Mouse (Mus musculus) forebrain, postnatal 0 days (tissue): ENCODE data around the gene Gne. TPM values are rescaled to one million over a fixed set of nuclear protein-coding genes. Genes with fewer than 3 reads are reported as not detected.

ENCODE experiments used
- ATAC-seq: fragments of 200-750 bp; cut with Nextera tagmentation; 2 replicates; pipeline ENCODE4 v1.8.0; 2017; ENCODE audit warnings: mild to moderate bottlenecking, moderate library complexity
- DNase-seq: peaks from one replicate; pipeline ENCODE4 v3.0.0-alpha.2; 2015
- H3K27ac ChIP-seq: fragments of 300-500 bp; sonication (generic); 2 replicates; pipeline ENCODE4 v1.5.1; 2014; ENCODE audit warnings: low read depth, mild to moderate bottlenecking, antibody characterized with exemption, low read length, moderate library complexity, mixed read lengths
- H3K27me3 ChIP-seq: fragments of 300-500 bp; sonication (generic); 2 replicates; pipeline ENCODE4 v1.6.1; 2014; ENCODE audit warnings: mild to moderate bottlenecking, low read length, mixed read lengths; ENCODE audit not compliant: insufficient read depth
- H3K36me3 ChIP-seq: fragments of 300-500 bp; sonication (generic); 2 replicates; pipeline ENCODE4 v1.6.1; 2014; ENCODE audit warnings: mild to moderate bottlenecking, moderate library complexity; ENCODE audit not compliant: insufficient read depth
- H3K4me1 ChIP-seq: fragments of 300-500 bp; sonication (generic); 2 replicates; pipeline ENCODE4 v1.6.1; 2014; ENCODE audit warnings: antibody characterized with exemption; ENCODE audit not compliant: insufficient read depth
- H3K4me2 ChIP-seq: fragments of 300-500 bp; sonication (generic); 2 replicates; pipeline ENCODE4 v1.6.1; 2014; ENCODE audit warnings: low read depth, mild to moderate bottlenecking, moderate library complexity
- H3K4me3 ChIP-seq: fragments of 300-500 bp; sonication (generic); 2 replicates; pipeline ENCODE4 v1.5.1; 2014; ENCODE audit warnings: low read depth, low read length, mixed read lengths
- H3K9ac ChIP-seq: fragments of 300-500 bp; sonication (generic); 2 replicates; pipeline ENCODE4 v1.6.1; 2014; ENCODE audit warnings: mild to moderate bottlenecking
- H3K9me3 ChIP-seq: fragments of 300-500 bp; sonication (generic); 2 replicates; pipeline ENCODE4 v1.6.1; 2016; ENCODE audit warnings: low read length
- CTCF ChIP-seq: sonication (generic); IDR thresholded peaks from 2 replicates; pipeline ENCODE4 v1.5.1; 2016; ENCODE audit warnings: antibody characterized with exemption, control low read depth, low read depth
- WGBS: fragments of 180-500 bp; shearing (Covaris S2); extraction: QIAGEN DNeasy Blood & Tissue Kit; methylation state at CpG from one replicate; pipeline ENCODE4 v1.1.7; 2014; 5-methylcytosine and 5-hydroxymethylcytosine counted together
- polyA plus RNA-seq: library from polyadenylated mRNA; unstranded; fragments of >200 nt; fragmentation: Nextera tagmentation; extraction: Ambion mirVana; gene quantifications from 2 replicates; pipeline ENCODE4 v1.2.1, GENCODE M21; 2015
- total RNA-seq: library from RNA; depleted of rRNA; stranded (reverse); fragments of >200 nt; gene quantifications from 2 replicates; pipeline ENCODE4 v1.2.3, GENCODE M21; 2014

Gene Gne
- total and polyA plus RNA-seq, 2 experiments from 2014 or later: 25.2 to 36.5 TPM

DNA sequence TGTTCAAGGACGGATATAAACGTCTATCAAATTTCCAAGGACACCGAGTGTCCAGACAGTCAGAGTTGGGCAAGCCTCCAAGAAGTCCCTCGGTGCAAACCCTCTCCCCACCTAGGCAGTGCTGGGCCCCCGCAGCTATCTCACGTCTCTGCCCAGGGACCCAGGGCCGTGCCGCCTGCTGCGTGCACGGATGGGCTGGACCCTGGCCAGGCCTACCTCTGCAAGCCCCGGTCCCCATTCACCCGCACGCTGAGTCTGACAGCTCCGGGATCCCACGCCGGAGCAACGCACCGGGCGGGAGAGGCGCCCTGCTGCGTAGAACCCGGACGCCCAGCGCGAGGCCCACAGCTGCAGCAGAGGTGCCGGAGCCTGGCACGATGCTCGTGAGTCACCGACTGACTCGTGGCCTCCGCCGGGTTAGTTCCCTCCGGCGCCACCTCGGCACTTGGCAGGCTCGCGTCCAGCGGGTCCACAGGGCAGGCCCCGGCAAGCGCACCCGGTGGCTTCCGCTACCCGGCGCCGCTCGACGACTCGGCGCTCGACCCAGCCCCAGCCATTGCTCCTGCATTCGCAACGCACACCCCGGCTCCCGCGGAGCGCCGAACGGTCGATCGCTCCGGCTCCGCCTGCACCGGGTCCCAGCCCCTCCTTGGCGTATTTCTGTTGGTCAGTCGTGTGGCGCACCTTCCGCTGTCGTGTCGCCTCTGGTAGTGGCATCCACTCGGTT is 11.7 kb downstream of the Gne start:
- no peaks in the 10 kb centered on the region; the same call in 1 of the 2 replicates for H3K27me3 ChIP-seq
- H3K36me3 ChIP-seq: no peaks in the 10 kb centered on the region
- H3K9ac ChIP-seq: peak overlapping the region; percentile 84
- no peaks in the 10 kb centered on the region for H3K9me3 ChIP-seq
- H3K27ac ChIP-seq: peak overlapping the region; percentile 86
- peak overlapping the region; percentile 91 for H3K4me3 ChIP-seq
- WGBS: under 1% methylated on average over 70 of the region's 70 CpGs
- DNase-seq (peak; percentile 92), ATAC-seq (peak; percentile 99)
- peak overlapping the region; percentile 73 for H3K4me2 ChIP-seq
- TF ChIP-seq CTCF: no peak
- peaks cover 9% of the 10 kb centered on the region; the same call in 1 of the 2 replicates for H3K4me1 ChIP-seq

DNA sequence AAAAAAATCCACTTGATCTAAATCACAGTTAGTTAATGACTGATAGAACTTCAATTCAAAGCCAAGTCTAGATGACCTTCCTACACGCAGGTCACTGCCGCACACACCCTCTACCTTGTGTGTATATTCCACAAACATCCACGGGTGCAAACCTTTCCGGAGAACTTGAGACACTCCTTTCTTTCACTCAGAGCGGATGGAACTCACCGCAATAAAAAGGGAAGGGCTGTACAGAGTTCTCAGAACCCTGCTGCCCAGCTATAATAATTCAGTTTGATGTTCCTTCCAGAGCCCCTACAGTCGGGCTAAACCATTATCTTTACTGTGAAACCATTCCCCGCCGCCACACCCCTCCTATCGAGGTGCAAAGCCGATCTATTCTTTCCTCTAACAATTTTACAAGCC is 12.2 kb downstream of the Gne start:
- H3K4me3 ChIP-seq: peak overlapping the region; percentile 91
- no peaks in the 10 kb centered on the region for H3K36me3 ChIP-seq
- no peak for TF ChIP-seq CTCF
- H3K27me3 ChIP-seq: no peaks in the 10 kb centered on the region; the same call in 1 of the 2 replicates
- H3K9ac ChIP-seq: peak overlapping the region; percentile 84
- peak overlapping the region; percentile 86 for H3K27ac ChIP-seq
- H3K9me3 ChIP-seq: no peaks in the 10 kb centered on the region
- peak overlapping the region; percentile 73 for H3K4me2 ChIP-seq
- DNase-seq (no peak), ATAC-seq (peak; percentile 18)
- WGBS: 11% methylated on average over 11 of the region's 11 CpGs
- peaks cover 9% of the 10 kb centered on the region; the same call in 1 of the 2 replicates for H3K4me1 ChIP-seq

DNA sequence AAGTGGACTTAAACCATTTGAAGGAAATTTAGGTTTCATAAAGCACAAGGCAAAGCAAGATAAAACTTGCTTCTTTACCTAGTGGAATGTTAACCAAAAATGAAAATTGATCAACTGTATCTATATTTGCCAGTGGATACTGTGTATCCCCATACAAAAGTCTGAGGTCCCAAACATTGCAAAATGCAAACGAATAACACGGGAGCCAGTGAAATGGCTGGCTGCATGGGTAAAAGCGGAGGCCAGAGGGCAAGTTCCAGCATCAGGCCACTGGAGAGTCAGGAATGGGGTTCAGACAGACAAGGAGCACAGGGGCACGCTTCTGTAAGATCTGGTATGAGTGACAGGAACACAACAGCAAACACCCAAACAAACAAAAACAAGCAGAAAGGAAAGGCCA is 13.3 kb downstream of the Gne start:
- peak overlapping the region; percentile 73; the same call in 1 of the 2 replicates for H3K4me2 ChIP-seq
- no peak overlapping the region for H3K9ac ChIP-seq
- H3K36me3 ChIP-seq: no peaks in the 10 kb centered on the region
- WGBS: 74% methylated on average over 4 of the region's 4 CpGs
- peaks cover 9% of the 10 kb centered on the region; the same call in 1 of the 2 replicates for H3K4me1 ChIP-seq
- no peak overlapping the region for H3K27ac ChIP-seq
- H3K27me3 ChIP-seq: no peaks in the 10 kb centered on the region; the same call in 1 of the 2 replicates
- ATAC-seq (no peak), DNase-seq (no peak)
- no peak for TF ChIP-seq CTCF
- no peaks in the 10 kb centered on the region for H3K9me3 ChIP-seq
- no peak overlapping the region for H3K4me3 ChIP-seq

DNA sequence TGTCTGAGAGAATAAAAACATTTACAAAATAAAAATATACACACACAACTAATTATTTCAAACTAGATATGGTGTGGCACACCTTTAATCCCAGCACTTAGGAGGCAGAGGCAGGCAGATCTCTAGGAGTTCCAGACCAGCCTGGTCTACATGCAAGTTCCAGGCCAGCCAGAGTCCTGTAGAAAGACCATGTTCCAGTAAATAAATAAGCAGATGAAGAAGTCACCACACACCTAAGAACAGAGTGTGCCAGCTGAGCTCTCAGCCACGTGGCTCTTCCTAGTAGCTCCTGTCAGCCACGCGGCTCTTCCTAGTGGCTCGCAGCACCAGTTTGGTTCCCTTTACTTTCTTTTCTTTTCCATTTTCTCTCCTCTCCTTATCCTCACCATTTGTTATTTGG is 14.6 kb downstream of the Gne start:
- WGBS: 94% methylated on average over 4 of the region's 4 CpGs
- no peak for TF ChIP-seq CTCF

DNA sequence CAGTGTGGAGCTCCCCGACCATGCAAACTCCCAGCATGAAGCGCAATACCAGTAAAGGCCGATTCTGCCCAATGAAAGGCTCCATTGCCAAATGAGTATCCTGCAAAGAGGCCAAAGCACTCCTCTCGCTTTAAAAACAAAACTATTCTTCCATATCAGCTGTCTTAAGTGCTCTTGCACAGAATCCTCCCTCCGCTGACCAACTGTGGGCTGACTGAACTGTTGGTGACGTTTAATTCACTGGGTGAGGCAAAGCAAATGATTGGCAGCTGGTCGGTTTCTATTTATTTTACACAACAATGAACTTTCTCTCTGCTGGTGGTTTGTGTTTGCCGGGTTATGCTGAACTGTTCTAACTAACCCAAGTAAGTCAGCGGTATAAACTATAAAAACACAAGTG is 15.2 kb downstream of the Gne start:
- Histone ChIP-seq H3K36me3 (no peaks in the 10 kb centered on the region), H3K9ac (no peak overlapping the region), H3K9me3 (no peaks in the 10 kb centered on the region), H3K27me3 (no peaks in the 10 kb centered on the region), H3K4me1 (peaks cover 9% of the 10 kb centered on the region; the same call in 1 of the 2 replicates), H3K27ac (no peak overlapping the region), H3K4me2 (no peak overlapping the region), H3K4me3 (no peak overlapping the region)
- no peak for DNase-seq
- TF ChIP-seq CTCF: no peak
- 36% methylated on average over 9 of the region's 9 CpGs for WGBS
- no peak for ATAC-seq

More for the DNA sequence above, 14.6 kb downstream of the Gne start:
- H3K27me3 ChIP-seq: no peaks in the 10 kb centered on the region
- no peak overlapping the region for H3K9ac ChIP-seq
- peaks cover 9% of the 10 kb centered on the region; the same call in 1 of the 2 replicates for H3K4me1 ChIP-seq
- no peaks in the 10 kb centered on the region for H3K36me3 ChIP-seq
- H3K27ac ChIP-seq: no peak overlapping the region
- H3K4me2 ChIP-seq: no peak overlapping the region
- H3K9me3 ChIP-seq: no peaks in the 10 kb centered on the region
- no peak for DNase-seq
- no peak overlapping the region for H3K4me3 ChIP-seq
- ATAC-seq: no peak

DNA sequence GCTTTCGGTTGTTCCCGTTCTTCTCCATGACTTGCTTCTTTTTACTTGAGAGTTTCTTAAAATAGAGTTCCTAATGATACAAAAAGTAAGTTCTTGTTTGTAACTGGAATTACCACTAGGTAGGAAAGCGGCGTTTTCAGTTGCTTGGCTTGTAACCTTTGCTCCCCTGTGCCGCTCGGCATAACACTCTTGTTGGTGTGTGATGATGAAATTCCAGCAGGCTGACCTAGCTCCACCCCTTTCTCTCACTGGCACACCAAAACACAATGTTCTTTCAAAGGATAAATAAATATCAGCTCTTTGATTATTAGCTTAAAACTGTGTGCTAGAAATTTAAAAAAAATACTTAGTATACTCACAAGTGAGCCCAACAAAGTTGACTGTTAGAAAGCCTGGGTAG is 17.1 kb downstream of the Gne start:
- H3K4me1 ChIP-seq: peaks cover 9% of the 10 kb centered on the region; the same call in 1 of the 2 replicates
- DNase-seq (no peak), ATAC-seq (no peak)
- H3K4me3 ChIP-seq: no peak overlapping the region
- peaks cover 9% of the 10 kb centered on the region; the same call in 1 of the 2 replicates for H3K36me3 ChIP-seq
- no peak for TF ChIP-seq CTCF
- H3K27ac ChIP-seq: no peak overlapping the region
- H3K9me3 ChIP-seq: no peaks in the 10 kb centered on the region
- H3K27me3 ChIP-seq: no peaks in the 10 kb centered on the region
- WGBS: 89% methylated on average over 6 of the region's 6 CpGs
- no peak overlapping the region for H3K4me2 ChIP-seq
- H3K9ac ChIP-seq: no peak overlapping the region

DNA sequence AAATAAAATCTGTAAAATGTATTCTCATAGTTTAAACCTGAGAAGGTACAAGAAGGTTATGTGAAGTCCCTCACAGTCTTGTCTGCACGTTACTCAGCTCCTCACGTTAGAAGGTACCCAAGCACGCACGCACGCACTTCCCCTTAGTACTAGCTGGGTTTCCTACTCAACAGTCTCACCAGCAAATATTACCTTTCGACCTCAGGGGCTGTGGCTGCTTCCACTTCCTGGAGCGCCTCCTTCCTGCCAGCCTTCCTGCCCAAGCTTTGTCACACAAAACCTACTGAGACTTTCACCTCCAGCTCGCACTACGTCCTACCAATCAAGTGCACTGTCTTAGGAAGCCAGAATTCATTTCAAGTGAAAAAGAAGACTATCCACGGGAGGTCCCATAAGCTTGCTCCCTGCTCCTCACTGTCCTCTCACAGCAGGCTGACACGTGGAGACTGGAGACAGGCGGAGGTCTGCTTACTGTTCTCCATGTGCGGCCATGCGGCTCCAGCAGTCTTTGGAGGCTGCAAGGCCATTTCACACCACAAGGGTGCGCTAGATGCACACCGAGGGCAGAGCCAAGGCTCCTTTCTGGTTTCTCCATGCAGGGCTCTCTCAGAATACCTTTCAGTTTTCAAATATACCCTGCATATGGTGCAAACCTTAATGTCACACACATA is 18.5 kb downstream of the Gne start:
- Histone ChIP-seq H3K36me3 (peaks cover 9% of the 10 kb centered on the region; the same call in 1 of the 2 replicates), H3K4me2 (no peak overlapping the region; the same call in 1 of the 2 replicates), H3K27ac (no peak overlapping the region), H3K27me3 (no peaks in the 10 kb centered on the region), H3K4me1 (no peaks in the 10 kb centered on the region), H3K9me3 (no peaks in the 10 kb centered on the region), H3K4me3 (no peak overlapping the region), H3K9ac (no peak overlapping the region)
- 42% methylated on average over 16 of the region's 16 CpGs for WGBS
- peak; percentile 98 for TF ChIP-seq CTCF
- DNase-seq (peak; percentile 90), ATAC-seq (peak; percentile 82)
